Mouse (Mus musculus) hindbrain, embryonic 16.5 days (tissue): ENCODE measurements around the gene Pxn. TPM values are rescaled to one million over a fixed set of nuclear protein-coding genes. Genes with fewer than 3 reads are reported as not detected.

ENCODE experiments used
- ATAC-seq: fragments of 200-750 bp; cut with Nextera tagmentation; 2 replicates; pipeline ENCODE4 v1.8.0; 2017; ENCODE audit warnings: moderate TSS enrichment, moderate library complexity
- H3K27ac ChIP-seq: fragments of 300-500 bp; sonication (generic); 2 replicates; pipeline ENCODE4 v1.5.1; 2014; ENCODE audit warnings: low read depth, mild to moderate bottlenecking, control low read depth, low read length, moderate library complexity
- H3K27me3 ChIP-seq: fragments of 300-500 bp; sonication (generic); replicated peaks from 2 replicates; pipeline ENCODE4 v1.6.1; 2014; ENCODE audit warnings: low read length; ENCODE audit not compliant: control insufficient read depth, insufficient read depth
- H3K36me3 ChIP-seq: fragments of 300-500 bp; sonication (generic); 2 replicates; pipeline ENCODE4 v1.6.1; 2014; ENCODE audit warnings: mild to moderate bottlenecking, low read length, moderate library complexity, mixed read lengths; ENCODE audit not compliant: control insufficient read depth, insufficient read depth
- H3K4me1 ChIP-seq: fragments of 300-500 bp; sonication (generic); 2 replicates; pipeline ENCODE4 v1.6.1; 2014; ENCODE audit warnings: low read depth, low read length; ENCODE audit not compliant: control insufficient read depth, insufficient read depth
- H3K4me2 ChIP-seq: fragments of 300-500 bp; sonication (generic); 2 replicates; pipeline ENCODE4 v1.6.1; 2014; ENCODE audit warnings: mild to moderate bottlenecking, low read length, control low read depth, moderate library complexity
- H3K4me3 ChIP-seq: fragments of 300-500 bp; sonication (generic); 2 replicates; pipeline ENCODE4 v1.5.1; 2014; ENCODE audit warnings: mild to moderate bottlenecking, low read length, control low read depth, moderate library complexity
- H3K9ac ChIP-seq: fragments of 300-500 bp; sonication (generic); 2 replicates; pipeline ENCODE4 v1.6.1; 2014; ENCODE audit warnings: low read depth, mild to moderate bottlenecking, control low read depth, low read length, moderate library complexity
- H3K9me3 ChIP-seq: fragments of 300-500 bp; sonication (generic); 2 replicates; pipeline ENCODE4 v1.6.1; 2014; ENCODE audit warnings: mild to moderate bottlenecking, low read length, moderate library complexity; ENCODE audit not compliant: control insufficient read depth
- WGBS: fragments of 180-500 bp; shearing (Covaris S2); extraction: QIAGEN DNeasy Blood & Tissue Kit; methylation state at CpG from one replicate; pipeline ENCODE4 v1.1.7; 2014; 5-methylcytosine and 5-hydroxymethylcytosine counted together
- polyA plus RNA-seq: library from polyadenylated mRNA; unstranded; fragments of >200 nt; fragmentation: Nextera tagmentation; extraction: Ambion mirVana; gene quantifications from 2 replicates; pipeline ENCODE4 v1.2.1, GENCODE M21; 2015

Pxn gene
- polyA plus RNA-seq, 1 experiment from 2014 or later, result 19.1 TPM

DNA sequence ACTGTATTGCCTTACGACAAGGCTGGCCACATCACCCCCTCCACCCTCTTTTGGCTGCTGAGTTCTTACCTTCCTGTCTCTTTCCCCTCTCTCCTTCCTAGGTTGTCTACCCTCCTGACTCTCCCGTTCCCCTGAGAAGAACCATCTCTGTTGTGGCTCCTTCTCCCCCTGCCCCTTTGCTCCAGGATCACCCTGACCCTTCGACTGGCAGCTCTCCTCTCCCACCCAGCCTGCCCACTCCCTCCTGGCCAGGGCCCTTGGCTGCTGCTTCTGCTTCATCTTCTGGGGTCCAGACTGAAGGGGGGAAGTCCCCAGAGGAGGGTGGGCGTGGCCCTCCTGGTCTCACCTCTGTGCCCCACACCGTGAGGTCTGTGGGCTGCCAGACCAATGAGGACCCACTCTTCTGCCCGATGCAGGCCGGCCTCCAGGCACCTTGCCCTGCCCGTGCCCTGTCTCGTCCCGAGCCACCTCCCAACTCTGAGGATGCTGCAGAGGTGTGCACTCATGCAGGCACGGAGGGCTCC is 44.1 kb downstream of the Pxn start:
- H3K9me3 ChIP-seq, result no peaks in the 10 kb centered on the region
- H3K4me2 ChIP-seq, result no peak overlapping the region
- no peak for ATAC-seq
- 76% methylated on average over 11 of the region's 11 CpGs for WGBS
- H3K27me3 ChIP-seq, result no peaks in the 10 kb centered on the region
- H3K4me1 ChIP-seq, result no peaks in the 10 kb centered on the region
- H3K9ac ChIP-seq, result no peak overlapping the region
- no peak overlapping the region for H3K27ac ChIP-seq
- no peak overlapping the region for H3K4me3 ChIP-seq
- H3K36me3 ChIP-seq, result peaks cover 36% of the 10 kb centered on the region

DNA sequence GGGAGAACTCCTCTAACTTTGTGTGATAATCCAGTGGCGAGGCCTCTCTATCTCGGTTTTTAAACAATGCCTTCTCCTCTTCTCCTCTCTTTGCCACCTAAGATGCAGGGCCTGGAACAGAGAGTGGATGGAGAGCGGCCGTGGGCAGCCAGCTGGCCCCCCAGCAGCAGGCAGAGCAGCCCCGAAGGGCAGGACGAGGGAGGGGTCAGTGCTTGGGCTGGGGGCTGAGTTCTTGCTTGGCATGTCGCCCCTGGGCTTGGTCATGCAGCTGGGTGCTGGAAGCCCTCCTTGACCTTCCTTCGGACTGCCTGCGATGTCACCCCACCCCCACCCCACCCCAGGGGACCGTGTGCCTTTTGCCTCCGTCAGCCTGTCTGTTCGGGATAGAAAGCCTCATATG is 44.9 kb downstream of the Pxn start:
- H3K27me3 ChIP-seq, result no peaks in the 10 kb centered on the region
- H3K36me3 ChIP-seq, result peaks cover 32% of the 10 kb centered on the region
- WGBS, result 74% methylated on average over 12 of the region's 12 CpGs
- no peak overlapping the region for H3K9ac ChIP-seq
- no peak for ATAC-seq
- H3K4me1 ChIP-seq, result no peaks in the 10 kb centered on the region
- no peak overlapping the region for H3K4me2 ChIP-seq
- H3K4me3 ChIP-seq, result no peak overlapping the region
- H3K9me3 ChIP-seq, result no peaks in the 10 kb centered on the region
- no peak overlapping the region for H3K27ac ChIP-seq

DNA sequence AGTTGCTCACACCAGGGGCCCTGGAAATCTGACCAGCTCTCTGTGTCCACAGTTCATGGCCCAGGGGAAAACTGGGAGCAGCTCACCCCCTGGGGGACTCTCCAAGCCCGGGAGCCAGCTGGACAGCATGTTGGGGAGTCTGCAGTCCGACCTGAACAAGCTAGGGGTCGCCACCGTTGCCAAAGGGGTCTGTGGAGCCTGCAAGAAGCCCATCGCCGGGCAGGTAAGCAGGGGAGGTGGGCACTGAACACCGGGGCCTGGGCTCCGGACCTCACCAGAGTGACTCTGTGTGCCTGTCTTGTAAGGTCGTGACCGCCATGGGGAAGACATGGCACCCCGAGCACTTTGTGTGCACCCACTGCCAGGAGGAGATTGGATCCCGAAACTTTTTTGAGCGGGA is 45.3 kb downstream of the Pxn start:
- no peak for ATAC-seq
- Histone ChIP-seq H3K4me1 (no peaks in the 10 kb centered on the region), H3K9ac (no peak overlapping the region)

DNA sequence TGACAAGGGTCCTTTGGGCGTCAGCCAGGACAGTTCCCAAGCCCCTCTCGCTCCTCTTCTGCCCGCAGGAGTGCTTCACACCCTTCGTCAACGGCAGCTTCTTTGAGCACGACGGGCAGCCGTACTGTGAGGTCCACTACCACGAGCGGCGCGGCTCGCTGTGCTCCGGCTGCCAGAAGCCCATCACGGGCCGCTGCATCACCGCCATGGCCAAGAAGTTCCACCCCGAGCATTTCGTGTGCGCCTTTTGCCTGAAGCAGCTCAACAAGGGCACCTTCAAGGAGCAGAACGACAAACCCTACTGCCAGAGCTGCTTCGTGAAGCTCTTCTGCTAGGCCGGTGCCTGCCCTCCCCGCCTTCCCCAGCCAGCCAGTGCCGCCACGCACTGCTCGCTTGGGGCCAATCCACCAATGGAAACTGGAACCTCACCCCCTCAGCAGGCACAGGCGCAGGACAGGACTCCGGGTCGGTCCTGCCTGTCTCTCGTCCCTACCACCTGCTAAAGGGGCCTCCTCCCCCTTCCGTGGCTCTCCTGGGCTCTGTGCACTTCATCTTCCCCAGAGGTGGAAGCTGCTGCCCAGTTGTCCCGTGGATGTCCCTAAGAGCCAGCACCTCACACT is 47.4 kb downstream of the Pxn start:
- H3K9me3 ChIP-seq, result no peaks in the 10 kb centered on the region
- no peak overlapping the region for H3K27ac ChIP-seq
- no peak overlapping the region for H3K4me2 ChIP-seq
- no peaks in the 10 kb centered on the region for H3K4me1 ChIP-seq
- WGBS, result 85% methylated on average over 33 of the region's 33 CpGs
- no peaks in the 10 kb centered on the region for H3K27me3 ChIP-seq
- H3K9ac ChIP-seq, result no peak overlapping the region
- no peak for ATAC-seq
- H3K36me3 ChIP-seq, result peaks cover 21% of the 10 kb centered on the region
- no peak overlapping the region for H3K4me3 ChIP-seq

More for the DNA sequence above, 45.3 kb downstream of the Pxn start:
- Histone ChIP-seq H3K4me2 (no peak overlapping the region), H3K4me3 (no peak overlapping the region), H3K27me3 (no peaks in the 10 kb centered on the region), H3K36me3 (peaks cover 32% of the 10 kb centered on the region), H3K9me3 (no peaks in the 10 kb centered on the region), H3K27ac (no peak overlapping the region)
- 85% methylated on average over 13 of the region's 13 CpGs for WGBS

DNA sequence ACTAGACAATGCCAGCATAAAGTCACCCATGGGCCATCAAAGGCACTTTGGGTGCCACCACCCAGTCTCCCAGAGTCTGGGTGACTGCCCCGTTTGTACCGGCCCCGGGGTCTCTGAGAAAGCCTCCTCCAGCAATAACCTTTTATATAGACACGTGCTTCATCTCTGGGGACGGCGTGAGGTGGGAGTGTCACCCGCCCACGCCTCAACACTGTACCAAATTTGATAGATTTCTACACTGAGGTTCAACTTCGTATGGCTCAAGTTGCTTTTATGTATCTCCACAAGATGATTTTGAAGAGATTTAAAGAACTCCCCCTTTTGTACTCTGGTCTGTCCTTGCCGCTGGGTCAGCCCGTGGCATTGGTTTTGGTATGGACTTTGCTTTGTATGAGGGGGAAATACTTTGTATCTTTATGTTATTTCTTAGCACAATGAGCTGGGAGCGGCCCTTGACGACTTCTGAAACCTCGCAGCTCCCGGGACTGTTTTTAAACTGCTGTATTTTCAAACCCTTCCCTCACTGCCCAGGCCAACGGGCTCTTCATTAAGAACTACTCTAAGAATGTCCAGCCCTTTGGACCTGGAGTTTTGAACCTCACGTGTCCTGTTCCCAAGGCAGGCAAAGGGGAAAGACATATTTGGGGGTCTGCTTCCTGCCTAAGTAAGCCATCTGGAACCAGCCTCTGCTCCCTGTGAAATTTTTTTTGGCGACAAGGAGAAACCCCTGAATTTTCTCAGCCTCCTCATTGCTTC is 48.2 kb downstream of the Pxn start:
- Histone ChIP-seq H3K27me3 (no peaks in the 10 kb centered on the region), H3K9ac (no peak overlapping the region), H3K27ac (no peak overlapping the region), H3K9me3 (no peaks in the 10 kb centered on the region), H3K4me2 (no peak overlapping the region), H3K4me3 (no peak overlapping the region), H3K36me3 (peaks cover 18% of the 10 kb centered on the region), H3K4me1 (no peaks in the 10 kb centered on the region)
- no peak for ATAC-seq
- 91% methylated on average over 18 of the region's 18 CpGs for whole genome bisulfite sequencing

DNA sequence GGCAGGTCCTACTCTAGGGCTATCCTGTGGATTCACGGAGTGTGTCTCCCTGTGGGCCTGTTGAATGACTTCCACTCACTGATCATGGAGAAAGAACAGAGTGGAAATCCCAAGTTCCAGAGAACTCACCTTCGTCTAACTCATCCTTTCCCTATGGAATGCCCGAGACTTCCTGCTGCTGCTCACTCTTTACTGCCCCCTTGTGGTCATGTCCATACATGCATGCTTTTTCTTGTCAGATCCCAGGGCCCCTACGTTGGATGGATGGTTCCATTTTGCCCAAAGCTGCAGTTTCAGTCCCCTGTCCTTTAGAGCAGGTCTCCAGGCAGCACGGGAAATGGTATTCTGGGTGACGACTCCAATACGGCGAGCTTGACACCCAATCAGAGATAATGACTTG is 49.7 kb downstream of the Pxn start:
- no peak for ATAC-seq
- Histone ChIP-seq H3K4me1 (peaks cover 9% of the 10 kb centered on the region), H3K9me3 (no peaks in the 10 kb centered on the region), H3K9ac (no peak overlapping the region), H3K27me3 (no peaks in the 10 kb centered on the region), H3K4me2 (no peak overlapping the region), H3K36me3 (peaks cover 18% of the 10 kb centered on the region), H3K4me3 (no peak overlapping the region), H3K27ac (no peak overlapping the region)
- 10% methylated on average over 8 of the region's 8 CpGs for WGBS

DNA sequence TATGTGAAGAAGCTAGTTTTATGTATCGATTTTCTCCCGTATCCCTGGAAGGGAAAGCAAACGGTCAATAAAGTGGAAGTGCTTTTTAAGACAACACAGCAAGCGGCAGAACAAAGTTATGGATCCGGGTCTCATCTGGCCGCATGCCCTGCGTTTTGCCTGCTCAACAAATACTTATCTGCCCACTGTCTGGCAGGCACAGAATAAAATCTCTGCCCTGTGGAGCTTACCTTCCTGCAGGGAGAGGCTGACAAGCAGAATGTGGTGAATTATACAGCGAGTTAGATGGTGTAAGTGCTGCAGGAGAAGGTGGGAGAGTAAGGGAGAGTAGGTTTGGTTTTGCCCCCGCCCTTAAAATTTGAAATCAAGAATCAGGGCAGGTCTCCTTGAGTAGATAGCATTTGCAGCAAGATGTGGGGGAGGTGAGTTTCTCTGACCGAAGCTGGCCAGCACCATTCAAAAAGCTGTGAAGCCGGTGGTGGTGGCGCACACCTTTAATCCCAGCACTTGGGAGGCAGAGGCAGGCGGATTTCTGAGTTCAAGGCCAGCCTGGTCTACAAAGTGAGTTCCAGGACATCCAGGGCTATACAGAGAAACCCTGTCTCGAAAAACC is 51.8 kb downstream of the Pxn start:
- H3K36me3 ChIP-seq, result peaks cover 24% of the 10 kb centered on the region
- H3K4me2 ChIP-seq, result no peak overlapping the region
- no peak overlapping the region for H3K27ac ChIP-seq
- WGBS, result 92% methylated on average over 14 of the region's 14 CpGs
- H3K9ac ChIP-seq, result no peak overlapping the region
- peaks cover 9% of the 10 kb centered on the region for H3K4me1 ChIP-seq
- H3K9me3 ChIP-seq, result no peaks in the 10 kb centered on the region
- ATAC-seq, result no peak
- H3K27me3 ChIP-seq, result no peaks in the 10 kb centered on the region
- H3K4me3 ChIP-seq, result no peak overlapping the region

DNA sequence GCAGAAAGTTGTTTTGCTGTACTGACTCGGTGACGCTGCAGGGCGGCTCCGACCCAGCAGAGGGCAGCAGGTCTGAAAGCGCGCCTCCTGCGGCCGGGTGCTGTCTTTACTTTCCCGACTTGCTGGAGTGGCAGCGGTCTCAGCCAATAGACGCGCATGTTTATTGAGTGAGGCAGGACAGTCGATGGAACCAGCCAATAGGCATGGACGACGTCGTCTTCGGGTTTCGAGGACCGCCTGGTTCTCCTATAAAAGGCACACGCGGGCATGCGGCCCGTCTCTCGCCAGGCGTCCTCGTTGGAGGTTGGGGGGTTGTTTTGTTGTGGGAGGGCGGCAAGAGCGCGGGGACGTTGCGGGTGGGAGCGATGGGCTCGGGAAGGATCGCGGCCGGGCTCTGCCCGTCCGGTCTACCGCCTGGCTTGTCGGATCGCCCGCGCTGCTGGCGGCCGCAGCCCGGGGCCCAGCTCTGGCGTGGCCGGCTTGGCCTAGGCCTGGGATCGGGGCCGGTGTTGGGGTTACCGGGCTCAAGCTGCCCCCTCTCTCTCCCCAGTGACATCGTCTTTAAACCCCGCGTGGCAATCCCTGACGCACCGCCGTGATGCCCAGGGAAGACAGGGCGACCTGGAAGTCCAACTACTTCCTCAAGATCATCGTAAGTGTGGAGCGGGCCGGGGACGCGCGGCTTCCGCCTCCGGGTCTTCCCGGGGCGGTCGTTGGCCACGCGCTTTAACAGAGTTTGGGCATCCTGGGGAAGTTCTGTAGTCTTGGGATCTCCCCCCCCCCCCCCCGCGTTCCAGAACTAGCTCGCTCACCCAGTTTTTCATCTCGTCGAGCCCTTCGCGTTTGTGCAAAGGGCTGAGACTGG is 53.0 kb downstream of the Pxn start, which contains the start of gene Rplp0:
TSS of gene Rplp0 (plus strand) at position 231 of the 865 bp plus-strand sequence.
- no peaks in the 10 kb centered on the region for H3K27me3 ChIP-seq
- H3K4me2 ChIP-seq, result peak within 1 kb of the TSS; percentile 77
- peak; percentile 99 for ATAC-seq
- H3K4me3 ChIP-seq, result peak within 1 kb of the TSS; percentile 87
- H3K27ac ChIP-seq, result peak within 1 kb of the TSS; percentile 87
- WGBS, result under 1% methylated on average over 64 of the region's 78 CpGs
- peak within 1 kb of the TSS; percentile 98 for H3K9ac ChIP-seq
- H3K4me1 ChIP-seq, result peaks cover 10% of the 10 kb centered on the region
- H3K9me3 ChIP-seq, result no peaks in the 10 kb centered on the region
- peaks cover 19% of the 10 kb centered on the region for H3K36me3 ChIP-seq
